Mouse (Mus musculus): ENCODE results near the gene Zfp64.

DNA sequence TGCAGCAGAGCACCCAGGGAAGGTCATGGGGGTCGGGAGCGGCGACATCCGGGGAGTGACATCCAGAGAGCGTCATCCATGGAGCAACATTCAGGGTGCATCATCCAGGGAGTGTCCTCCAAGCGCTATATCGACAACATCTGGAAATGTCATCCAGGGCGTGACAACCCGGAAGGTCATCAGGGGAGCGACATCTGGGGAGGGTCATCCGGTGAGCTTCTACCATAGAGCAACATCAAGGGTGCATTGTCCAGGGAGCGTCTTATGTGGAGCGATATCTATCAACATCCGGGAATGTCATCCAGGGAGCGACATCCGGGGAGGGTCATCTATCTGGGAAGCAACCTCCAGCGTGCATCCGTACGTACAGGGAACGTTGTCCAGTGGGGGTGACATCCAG, 14.7 kb upstream of the Zfp64 start:
- TF ChIP-seq CTCF (IDR thresholded peaks at IDR 0.05; ENCODE audit: extremely low read depth, insufficient read depth, low read length) (no peak), POLR2A (IDR thresholded peaks at IDR 0.05; ENCODE audit: extremely low read depth, insufficient read depth, low read length) (no peak)
